9 mouse cellular contexts compared by ENCODE assay signal in genomic region chr2:179875147-179875546, GRCm38 (mm10).
DNase-seq lines count a peak whose midpoint lies in the region; ATAC-seq and TF ChIP-seq lines count a peak whose summit lies in the region.
"Had no signal": no experiment of that assay in that cellular context is flagged by ENCODE, and none has a peak within 500 bp of the region (broad histone marks: within the 10 kb centered on the region; RNA-seq: fewer than 3 reads in every experiment).

No protein-coding gene starts in this region.

- H3K36me3 ChIP-seq in MEL (ENCODE audit: control insufficient read depth in 1 of 2, insufficient read depth in 2 of 2, low read length in 2 of 2): no peaks in the 10 kb centered on the region
- no peaks in the 10 kb centered on the region for H3K36me3 ChIP-seq in lung, postnatal 0 days (ENCODE audit: insufficient read depth, low read length)
- H3K36me3 ChIP-seq: lung, embryonic 15.5 days had no signal

- H3K27me3 ChIP-seq in MEL (ENCODE audit: control insufficient read depth in 1 of 2, insufficient read depth in 2 of 2, low read length in 2 of 2): no peaks in the 10 kb centered on the region
- H3K27me3 ChIP-seq in lung, postnatal 0 days (replicated peaks; ENCODE audit: insufficient read depth, low read length): no peaks in the 10 kb centered on the region

- ATAC-seq in hematopoietic stem cell, adult 5-6 weeks (replicated peaks in 1 of 2; ENCODE audit: insufficient read depth in 1 of 2, low FRiP score in 2 of 2, low TSS enrichment in 1 of 2, low read depth in 1 of 2, poor library complexity in 2 of 2, severe bottlenecking in 2 of 2): peak; percentile 40 to 58; a peak in 2 of 4 replicates
- peak; percentile 34; the same call in 1 of the 2 replicates for ATAC-seq in lung, postnatal 0 days

- no peak for TF ChIP-seq POLR2A in MEL (IDR thresholded peaks at IDR 0.05; ENCODE audit: control insufficient read depth in 1 of 2, insufficient read depth in 1 of 2, low read depth in 1 of 2, low read length in 2 of 2, poor library complexity in 1 of 2)

- peak; percentile 85 for TF ChIP-seq RAD21 in MEL (IDR thresholded peaks at IDR 0.05; ENCODE audit: low read depth, low read length)

- no peaks in the 10 kb centered on the region for H3K79me2 ChIP-seq in MEL (ENCODE audit: control insufficient read depth, insufficient read depth, low read length, poor library complexity)

- H3K4me1 ChIP-seq in MEL (ENCODE audit: control insufficient read depth in 1 of 2, insufficient read depth in 2 of 2, low read length in 2 of 2): no peaks in the 10 kb centered on the region
- no peaks in the 10 kb centered on the region for H3K4me1 ChIP-seq in lung, postnatal 0 days (ENCODE audit: insufficient read depth, low read depth, low read length)
- H3K4me1 ChIP-seq: lung, embryonic 15.5 days had no signal

- H3K4me3 ChIP-seq in MEL (ENCODE audit: control insufficient read depth in 1 of 2, insufficient read depth in 1 of 2, low read depth in 2 of 2, low read length in 2 of 2): no peak overlapping the region
- no peak overlapping the region for H3K4me3 ChIP-seq in lung, postnatal 0 days (ENCODE audit: low read depth, low read length)
- H3K4me3 ChIP-seq: lung, embryonic 15.5 days had no signal

- TF ChIP-seq CTCF in MEL (IDR thresholded peaks at IDR 0.05 in 2 of 3, conservative IDR thresholded peaks at IDR 0.05 in 1 of 3; ENCODE audit: control insufficient read depth in 1 of 3, insufficient read depth in 1 of 3, low read depth in 2 of 3, low read length in 3 of 3, poor library complexity in 1 of 3, severe bottlenecking in 1 of 3): peak; percentile 66 to 83 (median 76)
- TF ChIP-seq CTCF in lung, postnatal 0 days (IDR thresholded peaks at IDR 0.05): peak; percentile 90

- DNase-seq in MEL (ENCODE audit: low read depth, low spot score): peak; percentile 63
- peak; percentile 47 for DNase-seq in c-Kit-negative CD71-positive TER-119-positive erythroid progenitor cells, embryonic 14.5 days (ENCODE audit: low read depth, low spot score)
- peak; percentile 14 for DNase-seq in fibroblast of lung, adult 2 months (ENCODE audit: low read depth)
- peak; percentile 45 to 70 for DNase-seq in layer of hippocampus, adult 18-20 months (ENCODE audit: low spot score in 2 of 2)
- DNase-seq in lung, postnatal 0 days (ENCODE audit: low spot score): peak; percentile 79
- peak; percentile 90 for DNase-seq in retina, postnatal 1 day
- DNase-seq in urinary bladder, adult 2 months (ENCODE audit: low spot score): peak; percentile 32

- no peak for TF ChIP-seq EP300 in MEL (IDR thresholded peaks at IDR 0.05; ENCODE audit: low read depth in 1 of 2, low read length in 2 of 2)
- no peak for TF ChIP-seq EP300 in lung, postnatal 0 days (IDR thresholded peaks at IDR 0.05)

- H3K27ac ChIP-seq in MEL (ENCODE audit: control insufficient read depth, low read depth, low read length): no peak overlapping the region
- no peak overlapping the region for H3K27ac ChIP-seq in lung, postnatal 0 days (ENCODE audit: low read length)
- H3K27ac ChIP-seq: lung, embryonic 15.5 days had no signal

- no peak overlapping the region for H3K4me2 ChIP-seq in lung, postnatal 0 days (replicated peaks; ENCODE audit: low read depth, low read length)
- H3K4me2 ChIP-seq: lung, embryonic 15.5 days had no signal

- no peak overlapping the region for H3K9ac ChIP-seq in MEL (ENCODE audit: control insufficient read depth, low read depth, low read length, poor library complexity, severe bottlenecking)
- no peak overlapping the region for H3K9ac ChIP-seq in lung, postnatal 0 days (replicated peaks; ENCODE audit: low read depth)
- H3K9ac ChIP-seq: lung, embryonic 15.5 days had no signal

- WGBS in lung, postnatal 0 days: 2% methylated on average over 3 of the region's 3 CpGs

- H3K9me3 ChIP-seq in MEL (replicated peaks; ENCODE audit: insufficient read depth, low read length): no peaks in the 10 kb centered on the region
- no peaks in the 10 kb centered on the region for H3K9me3 ChIP-seq in lung, postnatal 0 days (ENCODE audit: low read length)
- H3K9me3 ChIP-seq: lung, embryonic 15.5 days had no signal

TF ChIP-seq in MEL, 35 proteins besides CTCF, POLR2A, EP300 and RAD21:
- no peak for TF ChIP-seq UBTF (IDR thresholded peaks at IDR 0.05; ENCODE audit: borderline replicate concordance, insufficient read depth, low read depth, low read length)
- no peak for TF ChIP-seq MAFK (IDR thresholded peaks at IDR 0.05; ENCODE audit: borderline replicate concordance, low read depth, low read length)
- TF ChIP-seq ZC3H11A (IDR thresholded peaks at IDR 0.05; ENCODE audit: low read depth, low read length): peak; percentile 52; the same call in 1 of the 2 replicates
- TF ChIP-seq ELF1 (IDR thresholded peaks at IDR 0.05; ENCODE audit: low read depth, low read length): no peak
- no peak for TF ChIP-seq MAX (IDR thresholded peaks at IDR 0.05; ENCODE audit: low read length)
- no peak for TF ChIP-seq USF1 (IDR thresholded peaks at IDR 0.05; ENCODE audit: low read depth, low read length)
- peak; percentile 66 for TF ChIP-seq SMC3 (IDR thresholded peaks at IDR 0.05; ENCODE audit: low read depth, low read length)
- TF ChIP-seq ZKSCAN1 (IDR thresholded peaks at IDR 0.05; ENCODE audit: low read depth, low read length): no peak
- no peak for TF ChIP-seq KAT2A (conservative IDR thresholded peaks at IDR 0.05; ENCODE audit: low read depth, low read length)

Comparison
In these comparisons a context has a peak if more than half of its experiments do, and no peak if none do; other contexts are left out.
1. DNase-seq: peak in every context shown above with its lines; median percentile 90 in retina, postnatal 1 day; 79 in lung, postnatal 0 days; 63 in MEL; 58 in layer of hippocampus, adult 18-20 months; 47 in c-Kit-negative CD71-positive TER-119-positive erythroid progenitor cells, embryonic 14.5 days; 32 in urinary bladder, adult 2 months; 14 in fibroblast of lung, adult 2 months.